Comparison of ENCODE assay signal across 8 mouse cellular contexts in genomic region chr12:111485652-111486306, GRCm38 (mm10). TPM values are rescaled to one million over a fixed set of nuclear protein-coding genes. Genes with fewer than 3 reads are reported as not detected.
DNase-seq lines count a peak whose midpoint lies in the region; ATAC-seq and TF ChIP-seq lines count a peak whose summit lies in the region.

TSS of gene Gm266 (minus strand) at chr12:111485823.

- H3K36me3 ChIP-seq in spleen, adult 2 months (ENCODE audit: control insufficient read depth, insufficient read depth, low read length), result no peaks in the 10 kb centered on the region
- H3K36me3 ChIP-seq in embryonic facial prominence, embryonic 12.5 days, result no peaks in the 10 kb centered on the region
- no peaks in the 10 kb centered on the region for H3K36me3 ChIP-seq in hindbrain, embryonic 10.5 days
- H3K36me3 ChIP-seq in liver, embryonic 13.5 days, result no peaks in the 10 kb centered on the region
- no peaks in the 10 kb centered on the region for H3K36me3 ChIP-seq in stomach, embryonic 15.5 days

- H3K4me3 ChIP-seq in spleen, adult 2 months (ENCODE audit: extremely low read depth, insufficient read depth, insufficient read length), result peak within 1 kb of the TSS; percentile 32; the same call in 1 of the 2 replicates
- H3K4me3 ChIP-seq in embryonic facial prominence, embryonic 12.5 days, result peak within 1 kb of the TSS; percentile 54
- H3K4me3 ChIP-seq in hindbrain, embryonic 10.5 days, result peak within 1 kb of the TSS; percentile 64
- peak within 1 kb of the TSS; percentile 50 for H3K4me3 ChIP-seq in liver, embryonic 13.5 days (replicated peaks)
- H3K4me3 ChIP-seq in stomach, embryonic 15.5 days (replicated peaks), result peak within 1 kb of the TSS; percentile 59

- no peak for DNase-seq in spleen, adult 2 months (ENCODE audit: low read depth in 1 of 2, low spot score in 2 of 2)
- DNase-seq in spleen, postnatal 10 days (ENCODE audit: low spot score in 2 of 2), result no peak
- DNase-seq in hindbrain, embryonic 10.5 days (ENCODE audit: low spot score), result peak; percentile 80
- no peak for DNase-seq in liver, embryonic 13.5 days
- DNase-seq in right cerebral cortex, postnatal 25 days, result no peak
- DNase-seq in urinary bladder, adult 2 months (ENCODE audit: low spot score), result no peak

- peaks cover 15% of the 10 kb centered on the region for H3K27me3 ChIP-seq in spleen, adult 2 months (ENCODE audit: control insufficient read depth, insufficient read depth, low read length)
- peaks cover 20% of the 10 kb centered on the region; the same call in 1 of the 2 replicates for H3K27me3 ChIP-seq in embryonic facial prominence, embryonic 12.5 days
- H3K27me3 ChIP-seq in hindbrain, embryonic 10.5 days (ENCODE audit: insufficient read depth, poor library complexity, severe bottlenecking), result peaks cover 74% of the 10 kb centered on the region
- peaks cover 95% of the 10 kb centered on the region for H3K27me3 ChIP-seq in liver, embryonic 13.5 days
- H3K27me3 ChIP-seq in stomach, embryonic 15.5 days (replicated peaks), result peaks cover 27% of the 10 kb centered on the region

- ATAC-seq in embryonic facial prominence, embryonic 12.5 days (ENCODE audit: insufficient number of reproducible peaks, insufficient read depth, low FRiP score, low TSS enrichment), result peak; percentile 75
- ATAC-seq in liver, embryonic 13.5 days (ENCODE audit: low read depth), result no peak
- ATAC-seq in stomach, embryonic 15.5 days (ENCODE audit: insufficient read depth, low FRiP score, low read depth), result peak; percentile 75

- WGBS in spleen, adult 2 months, result 5% methylated on average over 57 of the region's 58 CpGs
- under 1% methylated on average over 42 of the region's 58 CpGs for WGBS in embryonic facial prominence, embryonic 12.5 days
- under 1% methylated on average over 57 of the region's 58 CpGs for WGBS in hindbrain, embryonic 10.5 days
- WGBS in liver, embryonic 13.5 days (ENCODE audit: insufficient replicate concordance), result 3% methylated on average over 58 of the region's 58 CpGs
- under 1% methylated on average over 52 of the region's 58 CpGs for WGBS in stomach, embryonic 15.5 days

- peak within 1 kb of the TSS; percentile 75 for H3K4me2 ChIP-seq in embryonic facial prominence, embryonic 12.5 days (replicated peaks)
- H3K4me2 ChIP-seq in liver, embryonic 13.5 days, result peak within 1 kb of the TSS; percentile 62
- H3K4me2 ChIP-seq in stomach, embryonic 15.5 days, result peak within 1 kb of the TSS; percentile 85

- no peaks in the 10 kb centered on the region for H3K9me3 ChIP-seq in embryonic facial prominence, embryonic 12.5 days
- H3K9me3 ChIP-seq in hindbrain, embryonic 10.5 days, result no peaks in the 10 kb centered on the region
- H3K9me3 ChIP-seq in liver, embryonic 13.5 days (replicated peaks), result no peaks in the 10 kb centered on the region
- no peaks in the 10 kb centered on the region for H3K9me3 ChIP-seq in stomach, embryonic 15.5 days

- H3K4me1 ChIP-seq in spleen, adult 2 months (ENCODE audit: control insufficient read depth, insufficient read depth, insufficient read length), result peaks cover 4% of the 10 kb centered on the region; the same call in 1 of the 2 replicates
- peaks cover 26% of the 10 kb centered on the region for H3K4me1 ChIP-seq in embryonic facial prominence, embryonic 12.5 days
- H3K4me1 ChIP-seq in hindbrain, embryonic 10.5 days (replicated peaks), result peaks cover 29% of the 10 kb centered on the region
- H3K4me1 ChIP-seq in liver, embryonic 13.5 days (replicated peaks), result peaks cover 18% of the 10 kb centered on the region
- peaks cover 24% of the 10 kb centered on the region for H3K4me1 ChIP-seq in stomach, embryonic 15.5 days

- TF ChIP-seq POLR2A in spleen, adult 2 months (IDR thresholded peaks at IDR 0.05; ENCODE audit: low read depth, low read length), result no peak

- no peak within 1 kb of the TSS for H3K27ac ChIP-seq in spleen, adult 2 months (ENCODE audit: insufficient read depth, low read length)
- peak within 1 kb of the TSS; percentile 51 for H3K27ac ChIP-seq in embryonic facial prominence, embryonic 12.5 days
- peak within 1 kb of the TSS; percentile 87 for H3K27ac ChIP-seq in hindbrain, embryonic 10.5 days
- no peak within 1 kb of the TSS for H3K27ac ChIP-seq in liver, embryonic 13.5 days
- peak within 1 kb of the TSS; percentile 82 for H3K27ac ChIP-seq in stomach, embryonic 15.5 days

- peak within 1 kb of the TSS; percentile 63 for H3K9ac ChIP-seq in embryonic facial prominence, embryonic 12.5 days
- 0 out of 2 replicates have a peak within 1 kb of the TSS, but pooled peaks have one; percentile 13 for H3K9ac ChIP-seq in liver, embryonic 13.5 days
- peak within 1 kb of the TSS; percentile 31 for H3K9ac ChIP-seq in stomach, embryonic 15.5 days

- no peak for TF ChIP-seq CTCF in spleen, adult 2 months (IDR thresholded peaks at IDR 0.05; ENCODE audit: extremely low read depth, insufficient read depth, insufficient read length, insufficient replicate concordance)

RNA-seq across cellular contexts. Expression of gene Gm266, which starts in this region (rescaled TPM):
- 0.64 and 2.2 TPM in 2 replicates for polyA plus RNA-seq in spleen, adult 2 months (2012; rRNA removed)
- polyA plus RNA-seq in embryonic facial prominence, embryonic 12.5 days (2016; fragmentation: Nextera tagmentation; extraction: Ambion mirVana), result 24.4 and 28.1 TPM in 2 replicates
- 11.6 and 14.1 TPM in 2 replicates for polyA plus RNA-seq in hindbrain, embryonic 10.5 days (2016; fragmentation: Nextera tagmentation; extraction: Ambion mirVana)
- 0.76 and 1.0 TPM in 2 replicates for polyA plus RNA-seq in liver, embryonic 13.5 days (2015; fragmentation: Nextera tagmentation; extraction: Ambion mirVana)
- 25.4 and 30.3 TPM in 2 replicates for polyA plus RNA-seq in stomach, embryonic 15.5 days (2015; fragmentation: Nextera tagmentation; extraction: Ambion mirVana)
- polyA plus RNA-seq in urinary bladder, adult 2 months (2012; rRNA removed), result 5.9 and 6.7 TPM in 2 replicates

Comparison
In these comparisons a context has a peak if more than half of its experiments do, and no peak if none do; other contexts are left out.
1. H3K27ac ChIP-seq: peak in embryonic facial prominence, embryonic 12.5 days (single experiment), hindbrain, embryonic 10.5 days (single experiment) and stomach, embryonic 15.5 days (single experiment); none in spleen, adult 2 months (single experiment) and liver, embryonic 13.5 days (single experiment).
2. H3K9ac ChIP-seq: peak in every context shown above with its lines; median percentile 63 in embryonic facial prominence, embryonic 12.5 days; 31 in stomach, embryonic 15.5 days; 13 in liver, embryonic 13.5 days.
3. Peak in every context shown above with its lines, with median percentiles within 50 percentile points of each other: H3K4me3 ChIP-seq and H3K4me2 ChIP-seq.